Mouse (Mus musculus): ENCODE measurements at regions not wholly inside any gene's neighbourhood (a gene's known extent, or its start where the extent isn't known, plus 50 kb on each side); places are given as distances from the start of the nearest gene placed in this dataset.

GRCm38 (mm10) chr10:111858403-111858802 lies 114.1 kb upstream of the Krr1 start:
- TF ChIP-seq CTCF (IDR thresholded peaks at IDR 0.05; ENCODE audit: extremely low read depth, insufficient read length, insufficient replicate concordance, low read depth, low read length) (no peak), POLR2A (IDR thresholded peaks at IDR 0.05; ENCODE audit: low read depth, low read length) (no peak)

All from small intestine, adult 2 months (tissue).